Mouse (Mus musculus) gastrocnemius, adult 18-20 months (tissue): ENCODE measurements around the gene Gm8882. TPM values are rescaled to one million over a fixed set of nuclear protein-coding genes. Genes with fewer than 3 reads are reported as not detected.
"Not testable (repeated sequence)": the region's sequence is repeated elsewhere in the genome, so short reads cannot be mapped to it uniquely, and the experiment has no call there.

ENCODE experiments used
- DNase-seq: peaks from one replicate; pipeline ENCODE4 v3.0.0; 2021; ENCODE audit warnings: low spot score
- long read RNA-seq, 2 experiments: library from polyadenylated mRNA; stranded (forward); transcript quantifications; one replicate each; pipeline ENCODE4 v2.0.0; 2021
- total RNA-seq, 2 experiments: library from RNA; stranded (reverse); gene quantifications; 2 replicates each; pipeline ENCODE4 v1.2.3; 2021

The Gm8882 gene
- not detected for total RNA-seq
- long read RNA-seq, experiment 1, result 0 reads
- long read RNA-seq, experiment 2, result 0 reads

- DNase-seq, result not testable (repeated sequence)
These were observed at the start of gene Gm8882 for GRCm38 (mm10) chr6:132364034-132364433. TSS of gene Gm8882 (minus strand) at chr6:132364134.

DNA sequence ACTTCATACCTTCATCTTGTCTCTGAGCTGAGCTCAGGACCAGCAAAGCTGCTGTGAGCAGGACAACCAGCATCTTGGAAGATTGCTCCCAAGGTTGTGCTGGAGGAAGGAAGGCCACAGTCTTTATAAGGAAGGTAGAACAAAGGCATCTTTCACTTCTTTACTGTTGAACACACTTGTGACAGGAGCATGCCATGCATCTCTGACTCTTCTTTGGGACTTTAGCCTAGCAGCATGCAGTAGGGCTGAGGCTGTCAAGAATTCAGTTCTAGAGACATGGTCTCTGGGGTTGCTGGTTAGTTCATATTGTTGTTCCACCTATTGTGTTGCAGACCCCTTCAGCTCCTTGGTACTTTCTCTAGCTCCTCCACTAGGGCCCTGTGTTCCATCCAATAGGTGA lies 49.3 kb downstream of the Gm8882 start, which contains the start of gene Prpmp5:
Prpmp5 (minus strand) TSS at position 101 of the 400 bp plus-strand sequence.
- DNase-seq, result not testable (repeated sequence)

Other genes starting within 250 kb of the Gm8882 start
- gene Prb1, start 153.6 kb downstream of the Gm8882 start, total RNA-seq, result not detected
- gene Prpmp5, start 49.4 kb downstream of the Gm8882 start, total RNA-seq, result not detected
- gene Prh1, start 205.7 kb upstream of the Gm8882 start, total RNA-seq, result not detected
- gene Prp2, start 231.8 kb upstream of the Gm8882 start, total RNA-seq, result not detected